Mouse (Mus musculus) left cerebral cortex, adult 18-20 months (tissue): Measurements from ENCODE around the gene Ncaph2. TPM values are rescaled to one million over a fixed set of nuclear protein-coding genes. Genes with fewer than 3 reads are reported as not detected.

ENCODE experiments used
- DNase-seq, 2 experiments: peaks; one replicate each; pipeline ENCODE4 v3.0.0; 2021 to 2022; ENCODE audit warnings: low spot score in 2 of 2, mixed read lengths in 1 of 2
- microRNA-seq, 2 experiments: library from miRNA; unstranded; fragments of <30 nt; microRNA quantifications; one replicate each; pipeline ENCODE4 v1.2.0; 2021
- total RNA-seq, 2 experiments: library from RNA; stranded (reverse); gene quantifications; 2 replicates each; pipeline ENCODE4 v1.2.3; 2021

Ncaph2 gene
- total RNA-seq, 2 experiments from 2014 or later = 111 to 119 TPM

DNA sequence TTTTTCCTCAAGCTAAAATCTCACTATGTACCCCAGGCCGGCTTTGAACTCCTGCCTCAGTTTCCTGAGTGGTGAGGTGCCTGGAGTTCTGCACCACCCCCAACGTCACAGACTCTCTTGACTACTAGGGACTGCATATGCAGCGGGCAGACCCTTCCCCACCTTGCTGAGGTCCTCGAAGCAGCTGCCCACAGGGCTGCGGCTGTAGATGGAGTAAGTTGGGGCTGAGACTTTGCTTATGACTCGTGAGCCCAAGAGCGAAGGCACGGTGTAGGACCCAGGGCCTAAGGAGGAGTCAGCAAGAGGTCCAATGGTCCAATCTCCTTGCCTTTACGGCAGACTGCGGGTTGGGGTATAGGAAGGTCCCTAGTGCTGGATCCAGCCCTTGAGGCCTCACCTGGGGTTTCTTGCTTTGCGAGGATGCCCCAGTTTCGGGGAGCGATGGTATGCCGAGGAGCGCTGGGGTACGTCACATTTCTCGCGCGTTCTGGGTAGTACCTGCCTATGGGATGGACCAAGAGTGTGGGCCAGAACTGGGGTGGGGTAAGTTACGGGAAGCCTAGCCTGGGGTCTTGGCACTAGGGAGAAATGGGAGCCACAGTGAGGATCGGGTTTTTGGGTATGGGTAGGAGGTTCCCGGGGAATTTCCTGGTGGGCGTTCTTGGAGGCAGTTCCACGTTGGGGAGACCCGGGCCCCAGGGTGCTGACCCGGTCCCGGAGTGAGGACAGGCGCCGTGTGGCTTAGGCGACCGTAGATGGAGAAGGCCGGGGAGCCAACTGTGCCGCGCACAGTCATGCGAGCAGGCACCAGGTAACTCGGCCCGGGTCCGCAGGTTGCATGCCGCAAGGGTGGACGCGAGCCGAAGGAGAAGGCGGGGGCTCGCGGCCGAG, 22.7 kb downstream of the Ncaph2 start:
- DNase-seq = no peak

GRCm38 (mm10) chr15:89378831-89379401, 23.4 kb downstream of the Ncaph2 start, which contains the start of gene Odf3b:
Gene Odf3b, minus strand, starts transcription at chr15:89379282.
- DNase-seq = no peak

DNA sequence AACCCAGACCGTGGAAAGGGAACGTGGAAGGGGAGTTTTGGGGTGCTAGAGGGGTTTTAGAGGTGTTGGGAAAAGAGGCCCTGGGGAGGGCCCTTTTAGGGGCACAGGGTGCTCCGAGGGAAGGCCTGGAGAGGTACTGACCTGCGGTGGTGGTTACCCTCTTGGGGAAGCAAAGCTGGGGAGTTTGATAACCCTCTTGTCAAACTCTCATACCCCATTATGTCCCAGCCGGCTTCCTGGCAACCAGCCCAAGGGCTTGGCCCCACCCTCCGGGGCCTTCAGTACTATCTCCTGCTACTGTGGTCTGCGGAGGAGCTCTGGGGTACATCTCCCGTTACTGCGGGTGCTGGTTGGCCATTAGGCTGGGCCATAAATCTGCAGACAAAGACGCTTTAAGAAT, 23.9 kb downstream of the Ncaph2 start:
- no peak for DNase-seq

GRCm38 (mm10) chr15:89384617-89385016, 29.1 kb downstream of the Ncaph2 start, which contains the start of gene Klhdc7b:
Gene Klhdc7b, plus strand, starts transcription at chr15:89384917.
- no peak for DNase-seq

- DNase-seq = no peak
These were observed 31.6 kb downstream of the Ncaph2 start for GRCm38 (mm10) chr15:89387127-89387526.

DNA sequence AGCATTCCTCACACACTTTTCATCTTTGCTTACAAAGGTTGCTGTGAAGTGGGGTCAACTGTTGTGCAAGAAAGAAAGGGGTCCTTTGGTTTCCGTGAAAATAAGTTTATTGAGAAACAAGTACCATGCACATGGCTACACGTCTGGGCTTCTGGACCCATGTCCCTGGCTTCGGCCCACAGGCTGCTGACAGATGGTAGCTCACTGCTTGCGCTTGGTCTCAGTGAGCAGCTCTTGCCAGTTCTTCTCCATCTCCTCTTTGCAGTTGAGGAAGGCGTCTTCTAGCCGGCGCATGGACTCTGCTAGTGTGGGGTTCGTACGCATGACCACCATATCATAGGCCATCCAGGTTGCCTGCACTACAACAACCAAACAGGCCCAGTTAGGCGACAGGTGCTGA, 34.6 kb downstream of the Ncaph2 start:
- DNase-seq = no peak

GRCm38 (mm10) chr15:89396883-89397282, 41.4 kb downstream of the Ncaph2 start:
- no peak for DNase-seq

DNA sequence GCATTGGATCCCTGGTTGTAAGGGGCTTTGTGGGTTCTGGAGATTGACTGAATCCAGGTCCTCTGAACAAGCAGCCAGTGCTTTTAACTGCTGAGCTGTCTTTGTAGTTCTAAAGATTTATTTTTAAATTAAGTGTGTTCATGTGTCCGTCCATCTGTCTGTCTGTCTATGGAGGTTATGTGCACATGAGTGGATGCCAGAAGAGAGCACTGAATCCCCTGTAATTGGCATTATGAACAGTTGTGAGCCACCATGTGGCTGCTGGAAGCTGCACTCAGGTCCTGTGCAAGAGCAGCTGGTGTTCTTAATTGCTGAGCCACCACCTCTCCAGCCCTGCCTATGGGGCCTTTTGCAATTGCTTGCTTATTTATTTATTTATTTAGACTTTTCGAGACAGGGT, 42.6 kb downstream of the Ncaph2 start:
- no peak for DNase-seq

- DNase-seq = no peak
These were observed 44.2 kb downstream of the Ncaph2 start for GRCm38 (mm10) chr15:89399716-89400115.

- DNase-seq = no peak
These were observed 47.0 kb downstream of the Ncaph2 start for GRCm38 (mm10) chr15:89402471-89402870.

GRCm38 (mm10) chr15:89404831-89405623, 49.5 kb downstream of the Ncaph2 start:
- DNase-seq = no peak

DNA sequence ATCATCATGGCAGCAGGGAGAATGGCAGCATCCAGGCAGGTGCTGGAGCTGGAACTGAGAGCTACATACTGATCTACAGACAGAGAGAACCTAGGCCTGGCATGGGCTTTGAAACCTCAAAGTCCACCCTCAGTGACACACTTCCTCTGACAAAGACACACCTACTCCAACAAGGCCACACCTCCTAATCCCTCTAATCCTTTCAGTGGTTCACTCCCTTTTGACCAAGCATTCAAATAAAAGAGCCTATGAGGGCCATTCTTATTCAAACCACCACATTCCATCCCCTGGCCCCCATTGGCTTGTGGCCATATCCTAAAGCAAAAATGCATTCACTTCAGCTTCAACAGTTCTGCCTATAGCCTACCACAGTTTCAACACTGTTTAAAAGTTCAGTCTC, 51.2 kb downstream of the Ncaph2 start:
- no peak for DNase-seq

DNA sequence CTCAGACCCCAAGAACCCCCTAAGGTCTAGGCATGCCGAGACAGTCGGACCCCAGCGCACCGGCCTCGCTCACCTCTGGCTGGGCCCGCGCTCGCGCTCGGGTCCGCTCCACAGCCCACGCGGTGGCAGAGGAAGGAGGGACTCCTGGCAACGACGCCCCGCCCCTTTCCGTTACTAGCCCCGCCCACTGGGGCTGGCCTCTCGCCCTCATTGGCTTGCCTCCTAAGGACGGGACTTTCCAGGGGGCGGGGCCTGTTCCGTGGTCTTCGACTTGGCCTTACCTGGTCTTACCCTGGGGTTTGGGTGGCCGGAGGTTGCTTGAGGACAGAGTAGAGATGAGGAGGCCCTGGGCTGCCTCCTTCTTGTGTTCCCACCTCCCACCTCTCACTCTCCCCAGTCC, 54.6 kb downstream of the Ncaph2 start, which contains the start of gene Syce3:
TSS of gene Syce3 (minus strand) at position 386 of the 400 bp plus-strand sequence.
- DNase-seq = no peak

GRCm38 (mm10) chr15:89415282-89415681, 59.8 kb downstream of the Ncaph2 start:
- no peak for DNase-seq

- DNase-seq = no peak
These were observed 66.4 kb downstream of the Ncaph2 start for GRCm38 (mm10) chr15:89421938-89422337.

Small RNA genes within 50 kb of the gene (microRNA-seq; reads per million reads assigned to microRNA genes)
- 4.7 to 8.7 reads per million in 2 experiments for gene Mir6959

Other genes starting within 250 kb of the Ncaph2 start
- 10 to 100 TPM; 31.4 to 34.6 TPM for gene Tubgcp6, start 232.6 kb upstream of the Ncaph2 start, total RNA-seq
- 10 to 100 TPM; 15.2 to 15.8 TPM for gene Hdac10, start 227.0 kb upstream of the Ncaph2 start, total RNA-seq
- gene Mapk12, start 215.0 kb upstream of the Ncaph2 start, total RNA-seq = 1 to 10 TPM; 7.4 to 9.2 TPM
- 10 to 100 TPM; 49.1 to 55.1 TPM for gene Mapk11, start 206.1 kb upstream of the Ncaph2 start, total RNA-seq
- gene Plxnb2, start 174.9 kb upstream of the Ncaph2 start, total RNA-seq = 10 to 100 TPM; 47.3 to 54.9 TPM
- 10 to 100 TPM; 45.9 to 52.9 TPM for gene Dennd6b, start 159.2 kb upstream of the Ncaph2 start, total RNA-seq
- 100 to 1,000 TPM; 155 to 157 TPM for gene Ppp6r2, start 144.2 kb upstream of the Ncaph2 start, total RNA-seq
- 100 to 1,000 TPM; 204 to 220 TPM for gene Sbf1, start 40.4 kb upstream of the Ncaph2 start, total RNA-seq
- not detected for gene Adm2, start 33.0 kb upstream of the Ncaph2 start, total RNA-seq
- gene Miox, start 21.3 kb upstream of the Ncaph2 start, total RNA-seq = not detected
- 10 to 100 TPM; 17.8 to 21.2 TPM for gene Lmf2, start 60 bp upstream of the Ncaph2 start, total RNA-seq
- gene Sco2, start 18.1 kb downstream of the Ncaph2 start, total RNA-seq = 10 to 100 TPM; 27.7 to 28.6 TPM
- 1 to 10 TPM; 1.5 TPM for gene Tymp, start 21.3 kb downstream of the Ncaph2 start, total RNA-seq
- 1 to 10 TPM; 2.0 to 2.1 TPM for gene Odf3b, start 23.6 kb downstream of the Ncaph2 start, total RNA-seq
- gene Klhdc7b, start 29.2 kb downstream of the Ncaph2 start, total RNA-seq = 1 to 10 TPM in 1 of 2 experiments, under 1 TPM in 1; 0.82 to 1.0 TPM
- not detected for gene Syce3, start 54.8 kb downstream of the Ncaph2 start, total RNA-seq
- 1 to 10 TPM; 1.9 to 2.3 TPM for gene Cpt1b, start 70.1 kb downstream of the Ncaph2 start, total RNA-seq
- 1 to 10 TPM; 1.6 to 2.0 TPM for gene C730034F03Rik, start 73.9 kb downstream of the Ncaph2 start, total RNA-seq
- gene Gm44502, start 74.0 kb downstream of the Ncaph2 start, total RNA-seq = under 1 TPM in 1 of 2 experiments, not detected in 1; 0.09 TPM
- gene Chkb, start 74.2 kb downstream of the Ncaph2 start, total RNA-seq = 10 to 100 TPM; 42.7 to 45.2 TPM
- gene Mapk8ip2, start 98.2 kb downstream of the Ncaph2 start, total RNA-seq = 100 to 1,000 TPM; 228 to 240 TPM
- gene Arsa, start 121.7 kb downstream of the Ncaph2 start, total RNA-seq = 10 to 100 TPM; 30.6 to 31.7 TPM
- gene Shank3, start 143.9 kb downstream of the Ncaph2 start, total RNA-seq = 100 to 1,000 TPM; 220 TPM
- under 1 TPM; 0.79 to 0.89 TPM for gene Acr, start 212.6 kb downstream of the Ncaph2 start, total RNA-seq
- gene Rabl2, start 236.2 kb downstream of the Ncaph2 start, total RNA-seq = 10 to 100 TPM; 32.6 to 40.3 TPM